Mouse (Mus musculus) heart, embryonic 15.5 days (tissue): ENCODE data around the gene Gm33543. TPM values are rescaled to one million over a fixed set of nuclear protein-coding genes. Genes with fewer than 3 reads are reported as not detected.

Experiments
- ATAC-seq: fragments of 200-750 bp; cut with Nextera tagmentation; replicated peaks from 2 replicates; pipeline ENCODE4 v1.8.0; 2017; ENCODE audit warnings: low read depth, moderate TSS enrichment; ENCODE audit not compliant: insufficient number of reproducible peaks, insufficient read depth, low FRiP score
- H3K27ac ChIP-seq: fragments of 300-500 bp; sonication (generic); 2 replicates; pipeline ENCODE4 v1.5.1; 2015; ENCODE audit warnings: mild to moderate bottlenecking, inconsistent platforms
- H3K27me3 ChIP-seq: fragments of 300-500 bp; sonication (generic); 2 replicates; pipeline ENCODE4 v1.6.1; 2015; ENCODE audit warnings: inconsistent platforms
- H3K36me3 ChIP-seq: fragments of 300-500 bp; sonication (generic); 2 replicates; pipeline ENCODE4 v1.6.1; 2015; ENCODE audit warnings: mild to moderate bottlenecking, inconsistent platforms
- H3K4me1 ChIP-seq: fragments of 300-500 bp; sonication (generic); replicated peaks from 2 replicates; pipeline ENCODE4 v1.6.1; 2015; ENCODE audit warnings: inconsistent platforms
- H3K4me2 ChIP-seq: fragments of 300-500 bp; sonication (generic); 2 replicates; pipeline ENCODE4 v1.6.1; 2015; ENCODE audit warnings: inconsistent platforms, mild to moderate bottlenecking, moderate library complexity
- H3K4me3 ChIP-seq: fragments of 300-500 bp; sonication (generic); 2 replicates; pipeline ENCODE4 v1.5.1; 2015; ENCODE audit warnings: mild to moderate bottlenecking, inconsistent platforms
- H3K9ac ChIP-seq: fragments of 300-500 bp; sonication (generic); 2 replicates; pipeline ENCODE4 v1.6.1; 2015; ENCODE audit warnings: mild to moderate bottlenecking, inconsistent platforms
- H3K9me3 ChIP-seq: fragments of 300-500 bp; sonication (generic); replicated peaks from 2 replicates; pipeline ENCODE4 v1.6.1; 2016; ENCODE audit warnings: inconsistent platforms
- WGBS: fragments of 180-500 bp; shearing (Covaris S2); methylation state at CpG from one replicate; pipeline ENCODE4 v1.1.7; 2015; ENCODE audit warnings: mixed read lengths; 5-methylcytosine and 5-hydroxymethylcytosine counted together
- polyA plus RNA-seq: library from polyadenylated mRNA; unstranded; fragments of >200 nt; fragmentation: Nextera tagmentation; extraction: Ambion mirVana; gene quantifications from 2 replicates; pipeline ENCODE4 v1.2.1, GENCODE M21; 2015

The Gm33543 gene
- polyA plus RNA-seq, 1 experiment from 2014 or later: not detected

DNA sequence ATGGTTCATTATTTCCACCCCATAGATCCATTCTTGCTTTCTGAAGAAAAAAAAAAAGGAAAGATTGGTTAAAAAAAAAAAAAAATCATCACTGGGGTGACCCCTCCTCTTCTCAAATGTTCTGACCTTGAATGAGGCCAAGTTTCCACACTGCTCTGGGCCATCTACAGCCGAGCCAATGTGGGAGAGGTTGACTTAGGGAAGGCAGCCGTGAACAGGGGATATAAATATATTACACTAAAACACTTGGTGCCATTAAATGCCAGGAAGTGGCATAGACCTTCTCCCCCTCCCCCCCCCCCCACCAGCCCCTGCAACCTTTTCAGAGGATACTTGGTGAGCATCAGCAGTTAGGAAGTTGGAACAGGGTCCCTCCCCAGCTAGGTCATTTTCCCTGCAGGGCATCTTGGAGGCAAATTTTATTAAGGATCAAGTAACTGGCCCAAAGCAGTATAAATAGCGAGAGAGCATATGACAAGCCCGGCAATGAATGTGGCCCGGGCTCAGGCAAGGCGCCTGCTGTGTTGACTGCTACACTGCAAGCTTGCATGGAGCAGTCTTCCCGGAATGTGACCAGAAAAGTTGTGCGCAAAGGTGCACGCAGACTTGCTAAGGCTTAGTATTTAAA, 68.6 kb downstream of the Gm33543 start:
- H3K4me2 ChIP-seq: peak overlapping the region; percentile 31
- H3K4me3 ChIP-seq: no peak overlapping the region
- ATAC-seq: no peak; the same call in 1 of the 2 replicates
- H3K9ac ChIP-seq: no peak overlapping the region
- no peaks in the 10 kb centered on the region for H3K27me3 ChIP-seq
- peaks cover 22% of the 10 kb centered on the region for H3K4me1 ChIP-seq
- H3K36me3 ChIP-seq: no peaks in the 10 kb centered on the region
- H3K9me3 ChIP-seq: no peaks in the 10 kb centered on the region
- H3K27ac ChIP-seq: peak overlapping the region; percentile 69
- WGBS: 40% methylated on average over 9 of the region's 9 CpGs

Other genes with a start within 250 kb of the Gm33543 start
- gene Anapc15-ps, start 169.5 kb downstream of the Gm33543 start, polyA plus RNA-seq: not detected in 2 replicates
- 17.4 and 18.4 TPM in 2 replicates for gene Eea1, start 97.7 kb upstream of the Gm33543 start, polyA plus RNA-seq